Mouse (Mus musculus): ENCODE results near the gene Tmem203. TPM values are rescaled to one million over a fixed set of nuclear protein-coding genes. Genes with fewer than 3 reads are reported as not detected.

Tmem203 gene
- polyA plus RNA-seq (2012; rRNA removed) = 26.4 and 32.2 TPM in 2 replicates

- TF ChIP-seq POLR2A (IDR thresholded peaks at IDR 0.05; ENCODE audit: borderline replicate concordance, extremely low read depth, insufficient read depth, insufficient read length, poor library complexity, severe bottlenecking) (peak; percentile 54; the same call in 1 of the 2 replicates), CTCF (IDR thresholded peaks at IDR 0.05; ENCODE audit: borderline replicate concordance, extremely low read depth, insufficient read depth, insufficient read length) (no peak)
- peak; percentile 96 for DNase-seq (ENCODE audit: low read depth)
Measured at GRCm38 (mm10) chr2:25255284-25255779, at the start of gene Tmem203. TSS of gene Tmem203 (plus strand) at chr2:25255439.

GRCm38 (mm10) chr2:25207593-25207992, 47.6 kb upstream of the Tmem203 start:
- no peak for TF ChIP-seq CTCF (IDR thresholded peaks at IDR 0.05; ENCODE audit: borderline replicate concordance, extremely low read depth, insufficient read depth, insufficient read length)
- TF ChIP-seq POLR2A (IDR thresholded peaks at IDR 0.05; ENCODE audit: borderline replicate concordance, extremely low read depth, insufficient read depth, insufficient read length, poor library complexity, severe bottlenecking) = no peak
- DNase-seq (ENCODE audit: low read depth) = no peak

- TF ChIP-seq CTCF (IDR thresholded peaks at IDR 0.05; ENCODE audit: borderline replicate concordance, extremely low read depth, insufficient read depth, insufficient read length) = no peak
- TF ChIP-seq POLR2A (IDR thresholded peaks at IDR 0.05; ENCODE audit: borderline replicate concordance, extremely low read depth, insufficient read depth, insufficient read length, poor library complexity, severe bottlenecking) = no peak
- DNase-seq (ENCODE audit: low read depth) = no peak
Measured at GRCm38 (mm10) chr2:25210686-25211085, 44.6 kb upstream of the Tmem203 start.

- TF ChIP-seq CTCF (IDR thresholded peaks at IDR 0.05; ENCODE audit: borderline replicate concordance, extremely low read depth, insufficient read depth, insufficient read length) = no peak
- 0 out of 2 replicates have a peak, but pooled peaks have one; percentile 37 for TF ChIP-seq POLR2A (IDR thresholded peaks at IDR 0.05; ENCODE audit: borderline replicate concordance, extremely low read depth, insufficient read depth, insufficient read length, poor library complexity, severe bottlenecking)
- peak; percentile 95 for DNase-seq (ENCODE audit: low read depth)
Measured at GRCm38 (mm10) chr2:25211121-25211670, 44.0 kb upstream of the Tmem203 start, which contains the start of gene Nelfb. TSS of gene Nelfb (minus strand) at chr2:25211489.

GRCm38 (mm10) chr2:25213266-25213865, 41.9 kb upstream of the Tmem203 start:
- no peak for DNase-seq (ENCODE audit: low read depth)
- TF ChIP-seq POLR2A (IDR thresholded peaks at IDR 0.05; ENCODE audit: borderline replicate concordance, extremely low read depth, insufficient read depth, insufficient read length, poor library complexity, severe bottlenecking) (no peak), CTCF (IDR thresholded peaks at IDR 0.05; ENCODE audit: borderline replicate concordance, extremely low read depth, insufficient read depth, insufficient read length) (no peak)

GRCm38 (mm10) chr2:25214444-25214843, 40.8 kb upstream of the Tmem203 start, which contains the start of gene Stpg3:
TSS of gene Stpg3 (minus strand) at chr2:25214637.
- TF ChIP-seq POLR2A (IDR thresholded peaks at IDR 0.05; ENCODE audit: borderline replicate concordance, extremely low read depth, insufficient read depth, insufficient read length, poor library complexity, severe bottlenecking) (no peak), CTCF (IDR thresholded peaks at IDR 0.05; ENCODE audit: borderline replicate concordance, extremely low read depth, insufficient read depth, insufficient read length) (no peak)

GRCm38 (mm10) chr2:25217666-25218065, 37.6 kb upstream of the Tmem203 start:
- DNase-seq (ENCODE audit: low read depth) = no peak
- TF ChIP-seq CTCF (IDR thresholded peaks at IDR 0.05; ENCODE audit: borderline replicate concordance, extremely low read depth, insufficient read depth, insufficient read length) (no peak), POLR2A (IDR thresholded peaks at IDR 0.05; ENCODE audit: borderline replicate concordance, extremely low read depth, insufficient read depth, insufficient read length, poor library complexity, severe bottlenecking) (no peak)

More at GRCm38 (mm10) chr2:25214444-25214843, 40.8 kb upstream of the Tmem203 start, which contains the start of gene Stpg3:
- DNase-seq (ENCODE audit: low read depth) = no peak

GRCm38 (mm10) chr2:25218445-25218844, 36.8 kb upstream of the Tmem203 start, which contains the start of gene Fam166a:
TSS of gene Fam166a (plus strand) at chr2:25218745.
- TF ChIP-seq CTCF (IDR thresholded peaks at IDR 0.05; ENCODE audit: borderline replicate concordance, extremely low read depth, insufficient read depth, insufficient read length) = no peak
- no peak for TF ChIP-seq POLR2A (IDR thresholded peaks at IDR 0.05; ENCODE audit: borderline replicate concordance, extremely low read depth, insufficient read depth, insufficient read length, poor library complexity, severe bottlenecking)
- DNase-seq (ENCODE audit: low read depth) = no peak

DNA sequence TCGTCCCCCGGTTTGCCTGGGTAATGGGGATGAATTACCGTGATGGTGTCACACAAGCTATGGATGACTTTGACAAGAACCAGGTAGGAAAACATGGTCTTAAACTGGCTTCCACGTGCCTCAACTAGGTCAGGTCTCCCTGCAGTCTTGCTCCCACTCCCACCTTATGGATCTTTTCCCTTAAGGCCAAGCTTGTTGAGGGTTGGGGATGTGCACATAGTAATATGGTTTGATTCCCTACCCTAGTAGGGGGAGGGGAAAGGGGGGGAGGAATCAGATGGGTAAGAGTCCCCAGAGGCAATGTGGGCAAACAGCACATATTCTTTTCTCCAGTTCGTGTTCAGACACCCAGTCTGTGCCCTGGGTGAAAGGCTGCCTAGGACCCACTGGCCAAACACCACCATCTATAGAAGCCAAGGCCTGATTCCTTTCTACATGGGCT, 33.9 kb upstream of the Tmem203 start:
- DNase-seq (ENCODE audit: low read depth) = no peak
- TF ChIP-seq CTCF (IDR thresholded peaks at IDR 0.05; ENCODE audit: borderline replicate concordance, extremely low read depth, insufficient read depth, insufficient read length) (no peak), POLR2A (IDR thresholded peaks at IDR 0.05; ENCODE audit: borderline replicate concordance, extremely low read depth, insufficient read depth, insufficient read length, poor library complexity, severe bottlenecking) (no peak)

- TF ChIP-seq POLR2A (IDR thresholded peaks at IDR 0.05; ENCODE audit: borderline replicate concordance, extremely low read depth, insufficient read depth, insufficient read length, poor library complexity, severe bottlenecking) (no peak), CTCF (IDR thresholded peaks at IDR 0.05; ENCODE audit: borderline replicate concordance, extremely low read depth, insufficient read depth, insufficient read length) (no peak)
- no peak for DNase-seq (ENCODE audit: low read depth)
Measured at GRCm38 (mm10) chr2:25223681-25224491, 31.4 kb upstream of the Tmem203 start.

DNA sequence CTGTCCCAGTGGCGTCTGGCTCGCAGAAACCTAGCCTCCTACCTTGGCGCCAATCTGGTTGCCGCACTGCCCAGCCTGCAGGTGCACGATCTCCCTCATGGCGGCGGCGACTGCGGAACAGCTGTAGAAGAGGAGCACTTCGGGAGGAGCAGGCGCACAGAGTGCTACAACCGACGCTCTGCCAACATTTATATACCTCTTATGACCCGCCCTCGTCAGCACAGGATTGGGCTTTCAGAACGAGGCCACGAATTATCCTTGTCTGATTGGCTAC, 30.8 kb upstream of the Tmem203 start, which contains the start of gene Tubb4b:
TSS of gene Tubb4b (minus strand) at position 211 of the 274 bp plus-strand sequence.
- peak; percentile 96 for TF ChIP-seq POLR2A (IDR thresholded peaks at IDR 0.05; ENCODE audit: borderline replicate concordance, extremely low read depth, insufficient read depth, insufficient read length, poor library complexity, severe bottlenecking)
- TF ChIP-seq CTCF (IDR thresholded peaks at IDR 0.05; ENCODE audit: borderline replicate concordance, extremely low read depth, insufficient read depth, insufficient read length) = peak; percentile 14; the same call in 1 of the 2 replicates
- no peak for DNase-seq (ENCODE audit: low read depth)
